Mouse (Mus musculus) stomach, adult 2 months (tissue): ENCODE results near the gene Lmtk3. TPM values are rescaled to one million over a fixed set of nuclear protein-coding genes. Genes with fewer than 3 reads are reported as not detected.

Experiments used
- polyA plus RNA-seq: library from polyadenylated mRNA; depleted of rRNA; stranded (reverse); fragments of >200 nt; gene quantifications from 2 replicates; pipeline ENCODE4 v1.2.3, GENCODE M21; 2012; rRNA removed

Lmtk3 gene
- polyA plus RNA-seq, result 1.4 and 2.2 TPM in 2 replicates

GRCm38 (mm10) chr7:45783511-45784091 lies at the start of gene Lmtk3:
Lmtk3 (plus strand) TSS chr7:45783738.

GRCm38 (mm10) chr7:45784524-45785372 lies 1.2 kb downstream of the Lmtk3 start, which contains the start of gene Sult2b1:
Sult2b1 (minus strand) TSS chr7:45784669.

GRCm38 (mm10) chr7:45813787-45814779 lies 30.5 kb downstream of the Lmtk3 start, which contains the start of gene Cyth2:
Cyth2 (minus strand) TSS chr7:45814581.

GRCm38 (mm10) chr7:45824598-45824997 lies 41.1 kb downstream of the Lmtk3 start, which contains the start of gene Kcnj14:
Kcnj14 (minus strand) TSS chr7:45824782.

GRCm38 (mm10) chr7:45830427-45831127 lies 47.0 kb downstream of the Lmtk3 start, which contains the start of gene Grwd1:
Grwd1 (minus strand) TSS chr7:45830944.

Other genes with a start within 250 kb of the Lmtk3 start
- gene Hsd17b14, start 228.8 kb upstream of the Lmtk3 start, polyA plus RNA-seq, result 7.6 and 14.6 TPM in 2 replicates
- 101 and 114 TPM in 2 replicates for gene Bcat2, start 213.6 kb upstream of the Lmtk3 start, polyA plus RNA-seq
- gene Fgf21, start 168.2 kb upstream of the Lmtk3 start, polyA plus RNA-seq, result 0.09 TPM in 1 of 2 replicates, not detected in the other
- 0.60 and 1.6 TPM in 2 replicates for gene Fut1, start 166.4 kb upstream of the Lmtk3 start, polyA plus RNA-seq
- 0.11 and 0.29 TPM in 2 replicates for gene Izumo1, start 161.9 kb upstream of the Lmtk3 start, polyA plus RNA-seq
- 8.6 and 10.0 TPM in 2 replicates for gene Rasip1, start 156.2 kb upstream of the Lmtk3 start, polyA plus RNA-seq
- gene Mamstr, start 143.8 kb upstream of the Lmtk3 start, polyA plus RNA-seq, result 2.1 and 3.5 TPM in 2 replicates
- 40.4 and 57.4 TPM in 2 replicates for gene Fut2, start 117.3 kb upstream of the Lmtk3 start, polyA plus RNA-seq
- gene Ntn5, start 99.7 kb upstream of the Lmtk3 start, polyA plus RNA-seq, result 0.94 and 3.5 TPM in 2 replicates
- gene Sec1, start 89.3 kb upstream of the Lmtk3 start, polyA plus RNA-seq, result 0.08 and 0.23 TPM in 2 replicates
- gene Car11, start 83.9 kb upstream of the Lmtk3 start, polyA plus RNA-seq, result 7.3 and 11.6 TPM in 2 replicates
- 8.9 and 12.6 TPM in 2 replicates for gene Dbp, start 78.7 kb upstream of the Lmtk3 start, polyA plus RNA-seq
- gene Rpl18, start 68.3 kb upstream of the Lmtk3 start, polyA plus RNA-seq, result 950 and 1,663 TPM in 2 replicates
- 62.1 and 73.9 TPM in 2 replicates for gene Sphk2, start 65.7 kb upstream of the Lmtk3 start, polyA plus RNA-seq
- 134 and 147 TPM in 2 replicates for gene Fam83e, start 62.5 kb upstream of the Lmtk3 start, polyA plus RNA-seq
- gene Spaca4, start 57.9 kb upstream of the Lmtk3 start, polyA plus RNA-seq, result not detected in 2 replicates
- gene Sult2b1, start 931 bp downstream of the Lmtk3 start, polyA plus RNA-seq, result 28.3 and 35.1 TPM in 2 replicates
- gene Cyth2, start 30.8 kb downstream of the Lmtk3 start, polyA plus RNA-seq, result 35.8 and 65.2 TPM in 2 replicates
- gene Kcnj14, start 41.0 kb downstream of the Lmtk3 start, polyA plus RNA-seq, result 0.02 and 0.05 TPM in 2 replicates
- 7.6 TPM in 2 replicates for gene Grwd1, start 47.2 kb downstream of the Lmtk3 start, polyA plus RNA-seq
- 141 and 144 TPM in 2 replicates for gene Kdelr1, start 89.0 kb downstream of the Lmtk3 start, polyA plus RNA-seq
- gene Grin2d, start 94.6 kb downstream of the Lmtk3 start, polyA plus RNA-seq, result 2.1 and 3.5 TPM in 2 replicates
- 0.11 and 0.23 TPM in 2 replicates for gene Syngr4, start 113.0 kb downstream of the Lmtk3 start, polyA plus RNA-seq
- gene Tmem143, start 113.2 kb downstream of the Lmtk3 start, polyA plus RNA-seq, result 21.2 and 21.7 TPM in 2 replicates
- 123 and 138 TPM in 2 replicates for gene Emp3, start 137.7 kb downstream of the Lmtk3 start, polyA plus RNA-seq
- 0.82 and 1.2 TPM in 2 replicates for gene Ccdc114, start 140.3 kb downstream of the Lmtk3 start, polyA plus RNA-seq
- 0.22 and 0.79 TPM in 2 replicates for gene Abcc6, start 246.6 kb downstream of the Lmtk3 start, polyA plus RNA-seq
- gene Nomo1, start 250.0 kb downstream of the Lmtk3 start, polyA plus RNA-seq, result 8.3 and 12.3 TPM in 2 replicates